Mouse (Mus musculus) ES-E14 (cell line): ENCODE measurements around the gene Lefty1. TPM values are rescaled to one million over a fixed set of nuclear protein-coding genes. Genes with fewer than 3 reads are reported as not detected.

Source experiments
- DNase-seq: peaks from one replicate; pipeline ENCODE4 v3.0.0-alpha.2; 2013; ENCODE audit warnings: low read depth, low spot score
- H3K27ac ChIP-seq: 2 replicates; pipeline ENCODE4 v1.5.1; 2012; ENCODE audit warnings: low read depth, mild to moderate bottlenecking, low read length, moderate library complexity, mixed read lengths; ENCODE audit not compliant: poor library complexity, insufficient read depth, severe bottlenecking
- H3K36me3 ChIP-seq: 2 replicates; pipeline ENCODE4 v1.6.1; 2012; ENCODE audit warnings: mild to moderate bottlenecking, low read length, moderate library complexity, mixed read lengths; ENCODE audit not compliant: control insufficient read depth, poor library complexity, insufficient read depth, severe bottlenecking
- H3K4me1 ChIP-seq, 2 experiments: fragments of 150-350 bp in 1 of 2; sonication (generic) in 1 of 2; 2 replicates each; pipeline ENCODE4 v1.6.1; 2012; ENCODE audit warnings: low read length in 2 of 2, mild to moderate bottlenecking in 1 of 2, mixed read lengths in 1 of 2; ENCODE audit not compliant: control insufficient read depth in 2 of 2, insufficient read depth in 2 of 2, poor library complexity in 1 of 2
- H3K4me3 ChIP-seq, 2 experiments: fragments of 150-350 bp in 1 of 2; sonication (generic) in 1 of 2; 2 replicates each; pipeline ENCODE4 v1.5.1; 2012; ENCODE audit warnings: low read length in 2 of 2, low read depth in 1 of 2, mild to moderate bottlenecking in 1 of 2, mixed read lengths in 1 of 2; ENCODE audit not compliant: insufficient read depth in 1 of 2, poor library complexity in 1 of 2, severe bottlenecking in 1 of 2
- H3K9ac ChIP-seq: 2 replicates; pipeline ENCODE4 v1.6.1; 2012; ENCODE audit warnings: low read depth, mild to moderate bottlenecking, low read length, mixed read lengths; ENCODE audit not compliant: poor library complexity, insufficient read depth, severe bottlenecking
- H3K9me3 ChIP-seq: fragments of 150-350 bp; sonication (generic); 2 replicates; pipeline ENCODE4 v1.6.1; 2012; ENCODE audit warnings: low read depth, mild to moderate bottlenecking, low read length; ENCODE audit not compliant: control insufficient read depth, insufficient read depth
- CHD2 ChIP-seq: IDR thresholded peaks from 2 replicates; pipeline ENCODE4 v1.6.1; 2014; ENCODE audit warnings: mild to moderate bottlenecking, low read depth, low read length, inconsistent platforms
- HCFC1 ChIP-seq: IDR thresholded peaks from 2 replicates; pipeline ENCODE4 v1.6.1; 2012; ENCODE audit warnings: low read length, inconsistent platforms, borderline replicate concordance; ENCODE audit not compliant: insufficient read depth
- MAFK ChIP-seq: IDR thresholded peaks from 2 replicates; pipeline ENCODE4 v1.6.1; 2014; ENCODE audit warnings: mild to moderate bottlenecking, low read depth, low read length, inconsistent platforms; ENCODE audit not compliant: insufficient read depth
- ZC3H11A ChIP-seq: IDR thresholded peaks from 2 replicates; pipeline ENCODE4 v1.6.1; 2012; ENCODE audit warnings: low read depth, mild to moderate bottlenecking, inconsistent platforms, low read length, borderline replicate concordance
- ZNF384 ChIP-seq: IDR thresholded peaks from 2 replicates; pipeline ENCODE4 v1.6.1; 2012; ENCODE audit warnings: low read depth, low read length, inconsistent platforms
- in situ Hi-C, 2 experiments: fragments of 600-800 bp; cut with MboI; formaldehyde crosslinking; loops; one replicate each; pipeline ENCODE4 v1.15.1; 2025; ENCODE audit warnings: low sequenced_read_pairs in 2 of 2, inconsistent platforms in 1 of 2; ENCODE audit not compliant: unreplicated experiment in 2 of 2
- total RNA-seq: library from RNA; depleted of rRNA; stranded (reverse); fragments of 300-350 nt; gene quantifications from 2 replicates; pipeline ENCODE4 v1.2.3, GENCODE M21; 2012

The Lefty1 gene
- total RNA-seq, 1 experiment: 281 TPM

GRCm38 (mm10) chr1:180943896-180944295 is 9.1 kb downstream of the Lefty1 start:
- Histone ChIP-seq H3K4me3 (no peak overlapping the region), H3K9me3 (no peaks in the 10 kb centered on the region), H3K27ac (no peak overlapping the region), H3K9ac (no peak overlapping the region), H3K4me1 (peaks cover 14 to 26% of the 10 kb centered on the region in 2 experiments), H3K36me3 (no peaks in the 10 kb centered on the region; the same call in 1 of the 2 replicates)
- TF ChIP-seq ZNF384: no peak
- TF ChIP-seq HCFC1: no peak
- in situ Hi-C loops: no loop called here
- DNase-seq: no peak

DNA sequence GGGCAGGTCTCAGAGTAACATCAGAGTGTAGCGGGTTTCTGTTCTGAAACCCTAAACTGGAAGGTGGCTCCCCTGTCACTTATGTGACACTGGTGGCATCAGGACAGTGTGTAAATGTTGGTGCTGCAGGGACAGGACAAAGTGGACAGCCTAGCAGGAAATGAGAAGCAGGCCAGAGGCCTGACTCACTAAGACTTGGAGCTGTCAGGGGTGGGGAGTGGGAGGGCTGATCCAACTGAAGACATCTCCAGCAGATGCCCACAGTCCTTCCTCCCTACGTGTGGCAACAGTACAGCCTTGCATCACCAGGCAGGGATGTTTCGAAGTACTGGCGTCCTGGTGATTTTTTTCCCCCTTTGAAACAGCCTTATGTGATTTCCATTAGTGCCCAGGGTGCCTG is 9.7 kb downstream of the Lefty1 start:
- Histone ChIP-seq H3K36me3 (peaks cover 2% of the 10 kb centered on the region; the same call in 1 of the 2 replicates), H3K27ac (no peak overlapping the region), H3K4me3 (no peak overlapping the region), H3K4me1 (peaks cover 14 to 31% of the 10 kb centered on the region in 2 experiments), H3K9me3 (no peaks in the 10 kb centered on the region), H3K9ac (no peak overlapping the region)
- no peak for TF ChIP-seq CHD2
- TF ChIP-seq MAFK: no peak
- TF ChIP-seq ZNF384: no peak
- TF ChIP-seq ZC3H11A: no peak
- TF ChIP-seq HCFC1: no peak
- in situ Hi-C loops: no loop called here
- no peak for DNase-seq

- no peak for DNase-seq
- Histone ChIP-seq H3K36me3 (peaks cover 6% of the 10 kb centered on the region; the same call in 1 of the 2 replicates), H3K4me1 (peaks cover 14 to 33% of the 10 kb centered on the region in 2 experiments), H3K27ac (peak overlapping the region; percentile 27; the same call in 1 of the 2 replicates), H3K9ac (peak overlapping the region; percentile 25; the same call in 1 of the 2 replicates), H3K4me3 (peak overlapping the region; percentile 24 to 67; a peak in 3 of 4 replicates), H3K9me3 (no peaks in the 10 kb centered on the region)
- TF ChIP-seq MAFK (no peak), ZNF384 (no peak), HCFC1 (no peak), ZC3H11A (no peak), CHD2 (no peak)
- in situ Hi-C loops: no loop called here
Measured at GRCm38 (mm10) chr1:180945001-180945980, 10.5 kb downstream of the Lefty1 start.

GRCm38 (mm10) chr1:180946448-180946847 is 11.6 kb downstream of the Lefty1 start:
- in situ Hi-C loops: no loop called here
- Histone ChIP-seq H3K4me3 (no peak overlapping the region), H3K36me3 (peaks cover 6% of the 10 kb centered on the region; the same call in 1 of the 2 replicates), H3K9ac (no peak overlapping the region), H3K4me1 (peaks cover 14 to 33% of the 10 kb centered on the region in 2 experiments), H3K27ac (no peak overlapping the region), H3K9me3 (no peaks in the 10 kb centered on the region)
- no peak for TF ChIP-seq ZNF384
- no peak for DNase-seq
